Mouse (Mus musculus) liver, adult 2 months (tissue): ENCODE data around the gene Ufc1. TPM values are rescaled to one million over a fixed set of nuclear protein-coding genes. Genes with fewer than 3 reads are reported as not detected.

Experiments used
- DNase-seq: peaks from one replicate; pipeline ENCODE4 v3.0.0-alpha.2; 2011; ENCODE audit warnings: low read depth, low spot score; ENCODE audit errors: extremely low read depth
- H3K27ac ChIP-seq: fragments of 200-500 bp; replicated peaks from 2 replicates; pipeline ENCODE4 v1.5.1; 2012; ENCODE audit warnings: low read depth, mild to moderate bottlenecking, control low read depth, inconsistent platforms, low read length; ENCODE audit not compliant: insufficient read depth
- H3K27me3 ChIP-seq: fragments of 200-500 bp; 2 replicates; pipeline ENCODE4 v1.6.1; 2012; ENCODE audit warnings: mild to moderate bottlenecking, moderate library complexity, low read length, inconsistent platforms; ENCODE audit not compliant: control insufficient read depth, insufficient read depth
- H3K36me3 ChIP-seq: fragments of 200-500 bp; 2 replicates; pipeline ENCODE4 v1.6.1; 2012; ENCODE audit warnings: low read length, inconsistent platforms; ENCODE audit not compliant: control insufficient read depth, insufficient read depth
- H3K4me1 ChIP-seq: fragments of 200-500 bp; 2 replicates; pipeline ENCODE4 v1.6.1; 2011; ENCODE audit warnings: low read length; ENCODE audit not compliant: control insufficient read depth, insufficient read depth
- H3K4me3 ChIP-seq: fragments of 200-500 bp; 2 replicates; pipeline ENCODE4 v1.5.1; 2011; ENCODE audit warnings: low read depth, mild to moderate bottlenecking, control low read depth, low read length, moderate library complexity; ENCODE audit not compliant: insufficient read depth
- H3K79me2 ChIP-seq: fragments of 200-500 bp; 2 replicates; pipeline ENCODE4 v1.6.1; 2012; ENCODE audit warnings: inconsistent platforms, mild to moderate bottlenecking, low read length, moderate library complexity; ENCODE audit not compliant: control insufficient read depth, insufficient read depth
- H3K9ac ChIP-seq: fragments of 200-500 bp; 2 replicates; pipeline ENCODE4 v1.6.1; 2012; ENCODE audit warnings: low read depth, mild to moderate bottlenecking, control low read depth, inconsistent platforms, low read length
- CTCF ChIP-seq: fragments of 200-500 bp; IDR thresholded peaks from 2 replicates; pipeline ENCODE4 v1.5.1; 2011; ENCODE audit warnings: low read depth, low read length, control low read depth
- POLR2A ChIP-seq: fragments of 200-500 bp; IDR thresholded peaks from 2 replicates; pipeline ENCODE4 v1.6.1; 2011; ENCODE audit warnings: low read length, control low read depth; ENCODE audit not compliant: insufficient read depth; ENCODE audit errors: extremely low read depth
- WGBS: fragments of 180-500 bp; shearing (Covaris S2); methylation state at CpG from one replicate; pipeline ENCODE4 v1.1.7; 2018; 5-methylcytosine and 5-hydroxymethylcytosine counted together
- polyA plus RNA-seq: library from polyadenylated mRNA; depleted of rRNA; stranded (reverse); fragments of >200 nt; gene quantifications from 2 replicates; pipeline ENCODE4 v1.2.3, GENCODE M21; 2012
- total RNA-seq: library from RNA; depleted of rRNA; stranded (reverse); fragments of >200 nt; gene quantifications from 2 replicates; pipeline ENCODE4 v1.2.3, GENCODE M21; 2014

Ufc1 gene
- total and polyA plus RNA-seq, 2 experiments, result 30.3 to 103 TPM

GRCm38 (mm10) chr1:171295063-171295402 is 209 bp upstream of the Ufc1 start:
- H3K36me3 ChIP-seq, result no peaks in the 10 kb centered on the region
- no peaks in the 10 kb centered on the region for H3K27me3 ChIP-seq
- peaks cover 6% of the 10 kb centered on the region; the same call in 1 of the 2 replicates for H3K79me2 ChIP-seq
- TF ChIP-seq POLR2A, result no peak
- TF ChIP-seq CTCF, result no peak
- H3K9ac ChIP-seq, result no peak overlapping the region
- peak overlapping the region; percentile 84 for H3K4me3 ChIP-seq
- no peak for DNase-seq
- 11% methylated on average over 3 of the region's 3 CpGs for WGBS
- H3K4me1 ChIP-seq, result no peaks in the 10 kb centered on the region
- no peak overlapping the region for H3K27ac ChIP-seq

DNA sequence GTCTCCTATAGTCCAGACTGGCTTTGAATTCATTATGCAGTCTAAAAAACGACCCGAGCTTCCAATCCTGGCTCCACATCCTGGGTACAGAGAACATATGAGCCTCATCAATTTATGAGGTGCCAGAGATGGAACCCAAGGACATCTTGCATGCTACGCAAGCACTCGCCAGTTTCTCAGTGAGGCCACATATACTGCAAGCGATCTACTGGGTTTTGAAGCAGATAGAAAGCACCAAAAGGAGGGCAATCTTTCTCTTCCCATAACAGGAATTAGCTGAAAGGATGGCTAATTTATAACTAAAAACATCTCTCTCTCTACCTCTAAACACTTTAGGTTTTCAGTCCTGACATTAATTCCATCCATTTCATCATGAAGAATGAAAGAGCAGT is 922 bp downstream of the Ufc1 start:
- TF ChIP-seq CTCF, result no peak
- no peak for TF ChIP-seq POLR2A
- no peak for DNase-seq
- H3K9ac ChIP-seq, result peak overlapping the region; percentile 87
- peak overlapping the region; percentile 94 for H3K27ac ChIP-seq
- no peaks in the 10 kb centered on the region for H3K4me1 ChIP-seq
- H3K36me3 ChIP-seq, result peaks cover 6% of the 10 kb centered on the region; the same call in 1 of the 2 replicates
- H3K4me3 ChIP-seq, result peak overlapping the region; percentile 84
- H3K79me2 ChIP-seq, result peaks cover 6% of the 10 kb centered on the region; the same call in 1 of the 2 replicates
- no peaks in the 10 kb centered on the region for H3K27me3 ChIP-seq
- 15% methylated on average over 5 of the region's 5 CpGs for WGBS

DNA sequence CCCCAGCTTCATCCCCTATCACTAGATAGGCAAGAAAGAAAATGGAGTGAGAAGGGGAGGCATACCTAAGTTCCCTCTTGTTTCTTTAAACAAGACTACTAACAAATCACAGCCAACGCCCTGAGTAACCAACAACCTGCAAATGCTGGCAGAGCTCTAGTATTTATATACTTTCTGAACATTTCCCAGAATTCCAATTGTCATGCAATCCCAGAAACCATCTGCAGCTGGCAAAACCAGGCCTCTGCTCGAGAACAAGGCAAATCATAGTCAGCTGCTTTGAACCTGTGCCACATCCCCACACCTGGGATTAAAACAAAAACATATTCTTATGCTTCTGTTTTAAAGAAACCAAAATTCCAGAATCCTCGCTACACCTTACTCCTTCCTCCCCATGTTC is 1.5 kb downstream of the Ufc1 start:
- H3K9ac ChIP-seq, result no peak overlapping the region
- peaks cover 6% of the 10 kb centered on the region; the same call in 1 of the 2 replicates for H3K79me2 ChIP-seq
- DNase-seq, result peak; percentile 53
- H3K36me3 ChIP-seq, result peaks cover 10% of the 10 kb centered on the region
- 50% methylated on average over 3 of the region's 3 CpGs for WGBS
- H3K27me3 ChIP-seq, result no peaks in the 10 kb centered on the region
- peak overlapping the region; percentile 84; the same call in 1 of the 2 replicates for H3K4me3 ChIP-seq
- H3K4me1 ChIP-seq, result no peaks in the 10 kb centered on the region
- TF ChIP-seq CTCF (no peak), POLR2A (no peak)
- H3K27ac ChIP-seq, result no peak overlapping the region; the same call in 1 of the 2 replicates

- no peak for DNase-seq
- Histone ChIP-seq H3K36me3 (peaks cover 10% of the 10 kb centered on the region), H3K4me3 (no peak overlapping the region), H3K79me2 (peaks cover 13% of the 10 kb centered on the region; the same call in 1 of the 2 replicates), H3K27me3 (no peaks in the 10 kb centered on the region), H3K9ac (no peak overlapping the region), H3K4me1 (peaks cover 3% of the 10 kb centered on the region), H3K27ac (no peak overlapping the region)
- TF ChIP-seq CTCF (no peak), POLR2A (no peak)
- whole genome bisulfite sequencing, result 66% methylated on average over 4 of the region's 4 CpGs
Observed at GRCm38 (mm10) chr1:171288328-171288727, 6.5 kb downstream of the Ufc1 start.

DNA sequence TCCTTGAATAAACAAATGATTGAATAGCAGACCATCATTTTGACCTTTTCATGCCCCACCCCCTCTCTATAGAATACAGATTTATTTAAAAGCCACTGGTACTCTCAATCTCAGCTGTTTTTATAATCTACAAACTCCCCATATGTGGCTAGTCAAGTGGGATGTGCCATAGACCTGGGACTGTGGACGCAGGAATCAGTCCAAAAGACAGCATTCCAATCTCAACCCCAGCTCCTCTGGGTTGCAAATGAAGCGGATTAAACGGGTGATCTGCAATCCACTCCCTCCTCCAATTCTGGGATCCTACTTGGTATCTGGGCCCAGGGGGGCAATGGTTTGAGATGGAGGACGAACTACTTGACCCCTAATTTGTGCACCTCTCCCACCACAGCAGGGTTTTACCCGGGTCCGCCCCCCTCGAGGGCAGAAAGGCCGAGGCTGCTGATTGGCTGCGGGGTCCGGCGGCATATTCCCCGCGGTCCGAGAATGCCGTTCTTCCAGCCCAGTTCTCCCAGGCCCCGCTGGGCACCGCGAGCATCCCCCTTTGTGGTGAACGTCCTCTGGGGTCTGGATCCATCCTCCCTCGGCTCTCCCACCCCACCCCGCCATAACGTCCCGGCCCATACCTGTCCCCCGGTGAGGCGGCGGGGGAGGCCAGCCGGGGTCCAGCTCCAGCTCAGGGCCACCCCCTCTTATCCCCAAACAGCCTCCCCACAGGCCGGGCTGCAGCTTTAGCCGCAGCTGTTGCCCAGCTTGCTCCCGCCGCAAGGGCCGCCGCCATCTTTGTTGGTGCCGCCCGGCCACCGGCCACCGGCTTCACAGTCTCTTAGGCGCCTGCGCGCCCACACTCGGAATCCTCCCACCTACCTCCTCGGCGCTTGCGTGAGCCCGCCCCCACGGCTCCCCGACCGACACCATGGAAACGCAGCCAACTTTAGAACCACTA is 7.4 kb downstream of the Ufc1 start, which contains the start of gene Usp21:
Gene Usp21 (minus strand): TSS at position 856 of the 946 bp plus-strand sequence.
- Histone ChIP-seq H3K36me3 (peaks cover 10% of the 10 kb centered on the region), H3K79me2 (peaks cover 9% of the 10 kb centered on the region; the same call in 1 of the 2 replicates), H3K9ac (peak within 1 kb of the TSS; percentile 97), H3K4me1 (peaks cover 3% of the 10 kb centered on the region), H3K27me3 (no peaks in the 10 kb centered on the region), H3K27ac (peak within 1 kb of the TSS; percentile 75), H3K4me3 (peak within 1 kb of the TSS; percentile 93)
- DNase-seq, result peak; percentile 69
- under 1% methylated on average over 49 of the region's 49 CpGs for WGBS
- TF ChIP-seq POLR2A (peak; percentile 67; the same call in 1 of the 2 replicates), CTCF (no peak)
